Mouse (Mus musculus) G1E (cell line): ENCODE results near the gene Hat1. TPM values are rescaled to one million over a fixed set of nuclear protein-coding genes. Genes with fewer than 3 reads are reported as not detected.

Experiments used
- ATAC-seq: 2 replicates; pipeline ENCODE4 v1.8.0; 2016; ENCODE audit warnings: mild to moderate bottlenecking; ENCODE audit not compliant: insufficient number of reproducible peaks, poor library complexity, low FRiP score, severe bottlenecking; ENCODE audit errors: extremely low read depth
- DNase-seq: peaks from one replicate; pipeline ENCODE4 v3.0.0; 2012; ENCODE audit warnings: low spot score
- H3K27me3 ChIP-seq: 2 replicates; pipeline ENCODE4 v1.6.1; 2012; ENCODE audit warnings: mild to moderate bottlenecking, low read length, inconsistent platforms; ENCODE audit not compliant: insufficient read depth
- H3K36me3 ChIP-seq: replicated peaks from 2 replicates; pipeline ENCODE3; 2012; ENCODE audit warnings: mild to moderate bottlenecking, inconsistent platforms
- H3K4me1 ChIP-seq: 2 replicates; pipeline ENCODE4 v1.6.1; 2012; ENCODE audit warnings: low read depth, low read length, inconsistent platforms, mixed read lengths; ENCODE audit not compliant: insufficient read depth
- H3K4me3 ChIP-seq: 2 replicates; pipeline ENCODE4 v1.5.1; 2012; ENCODE audit warnings: low read depth, mild to moderate bottlenecking, inconsistent platforms, low read length, moderate library complexity, mixed read lengths
- H3K9me3 ChIP-seq: replicated peaks from 2 replicates; pipeline ENCODE4 v1.6.1; 2012; ENCODE audit warnings: inconsistent platforms
- CTCF ChIP-seq: IDR thresholded peaks from 2 replicates; pipeline ENCODE4 v1.5.1; 2012; ENCODE audit warnings: low read depth, low read length, inconsistent platforms, mixed read lengths
- GATA1 ChIP-seq: IDR thresholded peaks from 2 replicates; pipeline ENCODE4 v1.6.1; 2012; ENCODE audit warnings: borderline replicate concordance, low read length, inconsistent platforms, mixed read lengths
- GATA2 ChIP-seq: IDR thresholded peaks from 2 replicates; pipeline ENCODE4 v1.6.1; 2012; ENCODE audit warnings: low read depth, low read length, inconsistent platforms, borderline replicate concordance
- POLR2AphosphoS5 ChIP-seq: IDR thresholded peaks from 2 replicates; pipeline ENCODE4 v1.6.1; 2012; ENCODE audit warnings: low read depth, low read length, inconsistent platforms; ENCODE audit not compliant: insufficient replicate concordance
- TAL1 ChIP-seq: conservative IDR thresholded peaks from 2 replicates; pipeline ENCODE4 v1.6.1; 2012; ENCODE audit warnings: low read depth, low read length, inconsistent platforms, mixed read lengths
- polyA plus RNA-seq: library from polyadenylated mRNA; stranded (reverse); fragments of >175 nt; gene quantifications from 2 replicates; pipeline ENCODE4 v1.2.3, GENCODE M21; 2012
- total RNA-seq, 2 experiments: library from RNA; stranded (forward) in 1 of 2; stranded (reverse) in 1 of 2; fragments of 200-1000 nt in 1 of 2; fragments of >200 nt in 1 of 2; fragmentation: Nextera tagmentation in 1 of 2; gene quantifications; 2 replicates each; pipeline ENCODE4 v1.2.3; 2014 to 2017

Gene Hat1
- total and polyA plus RNA-seq, 3 experiments: 6.3 to 297 (median 107) TPM

- no peak for ATAC-seq
- Histone ChIP-seq H3K36me3 (peaks cover 37% of the 10 kb centered on the region), H3K4me3 (no peak overlapping the region), H3K27me3 (no peaks in the 10 kb centered on the region), H3K4me1 (peaks cover 18% of the 10 kb centered on the region), H3K9me3 (peaks cover 3% of the 10 kb centered on the region; the same call in 1 of the 2 replicates)
- no peak for TF ChIP-seq GATA2
- no peak for TF ChIP-seq POLR2AphosphoS5
- TF ChIP-seq GATA1: no peak
- TF ChIP-seq TAL1: no peak
- no peak for TF ChIP-seq CTCF
- DNase-seq: no peak
Observed at GRCm38 (mm10) chr2:71475760-71476159, 87.0 kb downstream of the Hat1 start.

- H3K4me1 ChIP-seq: peaks cover 17% of the 10 kb centered on the region
- no peak for DNase-seq
- TF ChIP-seq GATA2: no peak
- TF ChIP-seq CTCF: no peak
- no peak for TF ChIP-seq TAL1
- no peak for TF ChIP-seq POLR2AphosphoS5
- no peak for TF ChIP-seq GATA1
- H3K36me3 ChIP-seq: peaks cover 31% of the 10 kb centered on the region
- no peak for ATAC-seq
- H3K27me3 ChIP-seq: no peaks in the 10 kb centered on the region
- H3K4me3 ChIP-seq: no peak overlapping the region
- H3K9me3 ChIP-seq: peaks cover 4% of the 10 kb centered on the region; the same call in 1 of the 2 replicates
Observed at GRCm38 (mm10) chr2:71477787-71478186, 89.0 kb downstream of the Hat1 start.

GRCm38 (mm10) chr2:71479917-71480316 is 91.2 kb downstream of the Hat1 start:
- H3K9me3 ChIP-seq: peaks cover 4% of the 10 kb centered on the region; the same call in 1 of the 2 replicates
- peaks cover 17% of the 10 kb centered on the region for H3K4me1 ChIP-seq
- peaks cover 24% of the 10 kb centered on the region for H3K36me3 ChIP-seq
- ATAC-seq (no peak), DNase-seq (no peak)
- no peak for TF ChIP-seq CTCF
- TF ChIP-seq GATA1: no peak
- TF ChIP-seq POLR2AphosphoS5: no peak
- no peak for TF ChIP-seq GATA2
- TF ChIP-seq TAL1: no peak
- H3K27me3 ChIP-seq: no peaks in the 10 kb centered on the region
- no peak overlapping the region for H3K4me3 ChIP-seq

- H3K36me3 ChIP-seq: peaks cover 11% of the 10 kb centered on the region
- H3K4me3 ChIP-seq: no peak overlapping the region
- ATAC-seq: no peak; the same call in 1 of the 2 replicates
- no peak for DNase-seq
- no peak for TF ChIP-seq CTCF
- no peak for TF ChIP-seq GATA2
- TF ChIP-seq TAL1: no peak
- no peak for TF ChIP-seq GATA1
- no peak for TF ChIP-seq POLR2AphosphoS5
- H3K4me1 ChIP-seq: peaks cover 13% of the 10 kb centered on the region
- peaks cover 4% of the 10 kb centered on the region; the same call in 1 of the 2 replicates for H3K9me3 ChIP-seq
- H3K27me3 ChIP-seq: no peaks in the 10 kb centered on the region
Observed at GRCm38 (mm10) chr2:71481825-71482224, 93.1 kb downstream of the Hat1 start.

- H3K27me3 ChIP-seq: no peaks in the 10 kb centered on the region
- 0 out of 2 replicates have a peak, but pooled peaks cover 2% of the 10 kb centered on the region for H3K9me3 ChIP-seq
- peaks cover 13% of the 10 kb centered on the region for H3K4me1 ChIP-seq
- H3K36me3 ChIP-seq: peaks cover 5% of the 10 kb centered on the region
- ATAC-seq (no peak), DNase-seq (no peak)
- H3K4me3 ChIP-seq: no peak overlapping the region
- TF ChIP-seq TAL1 (no peak), GATA1 (no peak), CTCF (no peak), GATA2 (no peak), POLR2AphosphoS5 (no peak)
Observed at GRCm38 (mm10) chr2:71483046-71483716, 94.4 kb downstream of the Hat1 start.

- Histone ChIP-seq H3K4me1 (peaks cover 13% of the 10 kb centered on the region), H3K27me3 (no peaks in the 10 kb centered on the region), H3K36me3 (peaks cover 5% of the 10 kb centered on the region), H3K4me3 (no peak overlapping the region), H3K9me3 (0 out of 2 replicates have a peak, but pooled peaks cover 2% of the 10 kb centered on the region)
- TF ChIP-seq CTCF (no peak), TAL1 (no peak), GATA1 (no peak), POLR2AphosphoS5 (no peak), GATA2 (no peak)
- no peak for ATAC-seq
- no peak for DNase-seq
Observed at GRCm38 (mm10) chr2:71483717-71484066, 94.9 kb downstream of the Hat1 start.

Other genes with a start within 250 kb of the Hat1 start
- gene Dync1i2, start 177.3 kb upstream of the Hat1 start, total RNA-seq (2014; fragmentation: Nextera tagmentation): 134 and 148 TPM in 2 replicates
- 114 and 131 TPM in 2 replicates for gene Dync1i2, start 177.3 kb upstream of the Hat1 start, total RNA-seq (2017)
- gene Dync1i2, start 177.3 kb upstream of the Hat1 start, polyA plus RNA-seq: 6.5 and 12.0 TPM in 2 replicates
- 35.8 and 39.3 TPM in 2 replicates for gene Slc25a12, start 21.2 kb upstream of the Hat1 start, total RNA-seq (2014; fragmentation: Nextera tagmentation)
- gene Slc25a12, start 21.2 kb upstream of the Hat1 start, total RNA-seq (2017): 51.6 and 58.3 TPM in 2 replicates
- gene Slc25a12, start 21.2 kb upstream of the Hat1 start, polyA plus RNA-seq: 6.0 and 12.2 TPM in 2 replicates
- gene Metap1d, start 64.3 kb downstream of the Hat1 start, total RNA-seq (2014; fragmentation: Nextera tagmentation): 95.8 and 104 TPM in 2 replicates
- gene Metap1d, start 64.3 kb downstream of the Hat1 start, total RNA-seq (2017): 33.3 and 39.9 TPM in 2 replicates
- 3.1 and 8.2 TPM in 2 replicates for gene Metap1d, start 64.3 kb downstream of the Hat1 start, polyA plus RNA-seq
- gene Dlx1, start 139.2 kb downstream of the Hat1 start, total RNA-seq (2014; fragmentation: Nextera tagmentation): 2.8 and 3.0 TPM in 2 replicates
- 0.41 and 0.98 TPM in 2 replicates for gene Dlx1, start 139.2 kb downstream of the Hat1 start, total RNA-seq (2017)
- gene Dlx1, start 139.2 kb downstream of the Hat1 start, polyA plus RNA-seq: 2.4 and 3.4 TPM in 2 replicates
- not detected in 2 replicates for gene Dlx2, start 157.8 kb downstream of the Hat1 start, total RNA-seq (2014; fragmentation: Nextera tagmentation)
- gene Dlx2, start 157.8 kb downstream of the Hat1 start, total RNA-seq (2017): not detected in 2 replicates
- gene Dlx2, start 157.8 kb downstream of the Hat1 start, polyA plus RNA-seq: not detected in 2 replicates